ENCODE assay signal across 11 mouse cellular contexts in the genomic region with DNA sequence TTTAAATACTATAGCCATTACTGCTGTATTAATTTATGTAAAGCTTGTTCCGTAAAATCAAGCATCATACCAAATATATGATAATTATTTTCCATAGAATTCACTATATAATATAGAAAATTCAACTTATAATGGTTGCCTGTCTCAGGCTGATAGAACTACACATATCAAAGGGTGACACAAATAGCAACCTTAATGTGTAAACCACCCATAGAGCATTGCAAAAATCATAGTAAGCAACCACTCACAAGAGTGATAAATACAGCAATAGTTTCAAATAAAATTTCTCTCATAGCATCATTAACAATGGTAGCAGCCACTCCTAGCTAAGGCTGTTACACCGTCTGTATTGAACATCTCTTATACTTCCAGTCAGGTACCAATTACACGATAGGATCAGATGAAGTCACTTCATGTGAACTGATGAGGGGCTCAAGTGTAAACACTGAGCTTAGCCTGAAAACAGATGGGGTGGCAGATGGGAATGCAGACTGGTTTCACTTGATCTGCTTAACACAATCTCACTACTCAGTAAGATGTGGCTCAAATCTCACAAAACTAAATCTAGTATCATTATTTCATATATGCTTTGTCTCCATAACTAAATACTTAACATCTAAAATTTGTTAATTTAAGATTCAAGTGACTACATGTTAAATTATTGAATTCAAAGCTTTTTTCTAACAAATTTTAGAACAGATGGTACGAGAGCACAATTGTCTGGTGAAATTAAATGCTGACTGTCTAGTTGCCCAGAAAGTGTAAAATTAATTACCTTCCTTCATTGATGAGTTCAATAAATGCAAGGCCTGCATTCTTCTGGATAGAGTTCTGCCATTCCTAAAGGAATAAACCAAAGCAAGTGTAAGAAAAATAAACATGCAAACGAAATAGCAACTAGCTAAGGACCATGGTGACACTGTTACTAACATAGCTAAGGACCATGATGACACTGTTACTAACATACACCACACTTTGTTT.
DNase-seq lines count a peak whose midpoint lies in the region; ATAC-seq and TF ChIP-seq lines count a peak whose summit lies in the region.
"Had no signal": no experiment of that assay in that cellular context is flagged by ENCODE, and none has a peak within 500 bp of the region (broad histone marks: within the 10 kb centered on the region; RNA-seq: fewer than 3 reads in every experiment).

No protein-coding gene starts in this region.

- no peak for TF ChIP-seq CTCF in brain, embryonic 14.5 days (IDR thresholded peaks at IDR 0.05; ENCODE audit: borderline replicate concordance, extremely low read depth, insufficient read depth, insufficient read length)

- no peaks in the 10 kb centered on the region for H3K27me3 ChIP-seq in forebrain, embryonic 14.5 days (replicated peaks; ENCODE audit: control insufficient read depth, insufficient read depth, low read length)

- no peaks in the 10 kb centered on the region for H3K4me1 ChIP-seq in forebrain, embryonic 14.5 days (ENCODE audit: control insufficient read depth, insufficient read depth, low read length)

- no peak overlapping the region for H3K4me3 ChIP-seq in forebrain, embryonic 14.5 days (ENCODE audit: low read depth, low read length)
- H3K4me3 ChIP-seq: heart, adult 2 months had no signal

- no peaks in the 10 kb centered on the region for H3K9me3 ChIP-seq in forebrain, embryonic 14.5 days (replicated peaks; ENCODE audit: control insufficient read depth, low read length)

- ATAC-seq in forebrain, embryonic 14.5 days: peak; percentile 95
- ATAC-seq: inflammation-experienced regulatory T-cells, adult 6 months; lung, postnatal 0 days had no signal

- H3K9ac ChIP-seq in forebrain, embryonic 14.5 days (ENCODE audit: low read length): no peak overlapping the region

- no peak overlapping the region for H3K4me2 ChIP-seq in forebrain, embryonic 14.5 days (ENCODE audit: low read length)

- H3K27ac ChIP-seq in forebrain, embryonic 14.5 days (ENCODE audit: low read depth, low read length): peak overlapping the region; percentile 50; the same call in 1 of the 2 replicates
- H3K27ac ChIP-seq: heart, adult 2 months had no signal

- TF ChIP-seq POLR2A in brain, embryonic 14.5 days (IDR thresholded peaks at IDR 0.05; ENCODE audit: borderline replicate concordance, extremely low read depth, insufficient read depth, insufficient read length, poor library complexity, severe bottlenecking): no peak

- H3K36me3 ChIP-seq in forebrain, embryonic 14.5 days (ENCODE audit: control insufficient read depth, insufficient read depth, low read length): no peaks in the 10 kb centered on the region

- 58% methylated on average over 5 of the region's 5 CpGs for WGBS in forebrain, embryonic 14.5 days

- DNase-seq in brain, embryonic 14.5 days (ENCODE audit: low read depth): peak; percentile 93
- peak; percentile 54 for DNase-seq in cerebellum, adult 11 months
- DNase-seq in forebrain, embryonic 14.5 days (ENCODE audit: low spot score): peak; percentile 88
- DNase-seq in layer of hippocampus, postnatal 10 days (ENCODE audit: low spot score in 2 of 2): peak; percentile 34 to 35
- DNase-seq in gastrocnemius, adult 18-20 months (ENCODE audit: low spot score): no peak
- DNase-seq in c-Kit-positive CD71-positive TER-119-positive erythroid progenitor cells, embryonic 14.5 days (ENCODE audit: low spot score): no peak
- DNase-seq in ovary, adult 18-20 months (ENCODE audit: low spot score): no peak
- DNase-seq: heart, adult 2 months; thymus, postnatal 25 days had no signal

Comparison
In these comparisons a context has a peak if more than half of its experiments do, and no peak if none do; other contexts are left out.
1. DNase-seq: peak in brain, embryonic 14.5 days (single experiment), cerebellum, adult 11 months (single experiment), forebrain, embryonic 14.5 days (single experiment) and layer of hippocampus, postnatal 10 days (2 of 2); none in gastrocnemius, adult 18-20 months (single experiment), c-Kit-positive CD71-positive TER-119-positive erythroid progenitor cells, embryonic 14.5 days (single experiment) and ovary, adult 18-20 months (single experiment).